Mouse (Mus musculus) ovary, adult 18-20 months (tissue): ENCODE measurements at regions not wholly inside any gene's neighbourhood (a gene's known extent, or its start where the extent isn't known, plus 50 kb on each side); places are given as distances from the start of the nearest gene placed in this dataset.

Experiments used
- DNase-seq: peaks from one replicate; pipeline ENCODE4 v3.0.0; 2022; ENCODE audit warnings: low spot score, mixed read lengths

GRCm38 (mm10) chr3:37874346-37874745 lies 150.1 kb upstream of the Gm5148 start:
- no peak for DNase-seq

GRCm38 (mm10) chr3:37872329-37872728 lies 148.0 kb upstream of the Gm5148 start:
- no peak for DNase-seq

GRCm38 (mm10) chr3:37871076-37871475 lies 146.8 kb upstream of the Gm5148 start:
- DNase-seq, result no peak

- no peak for DNase-seq
These were observed 144.2 kb upstream of the Gm5148 start for GRCm38 (mm10) chr3:37868454-37868853.

- DNase-seq, result no peak
These were observed 138.5 kb upstream of the Gm5148 start for GRCm38 (mm10) chr3:37862756-37863155.

GRCm38 (mm10) chr3:37860715-37861461 lies 136.6 kb upstream of the Gm5148 start:
- no peak for DNase-seq

GRCm38 (mm10) chr3:37860034-37860714 lies 135.9 kb upstream of the Gm5148 start:
- peak; percentile 58 for DNase-seq

- no peak for DNase-seq
These were observed 134.5 kb upstream of the Gm5148 start for GRCm38 (mm10) chr3:37858624-37859302.

- DNase-seq, result no peak
These were observed 122.1 kb upstream of the Gm5148 start for GRCm38 (mm10) chr3:37846191-37847003.

GRCm38 (mm10) chr3:37845313-37846023 lies 121.2 kb upstream of the Gm5148 start:
- DNase-seq, result no peak

GRCm38 (mm10) chr3:37844731-37845312 lies 120.5 kb upstream of the Gm5148 start:
- no peak for DNase-seq

- DNase-seq, result no peak
These were observed 118.0 kb upstream of the Gm5148 start for GRCm38 (mm10) chr3:37842289-37842688.

GRCm38 (mm10) chr3:37838896-37839295 lies 114.6 kb upstream of the Gm5148 start:
- DNase-seq, result peak; percentile 25

GRCm38 (mm10) chr3:37836749-37837148 lies 112.5 kb upstream of the Gm5148 start:
- no peak for DNase-seq

- DNase-seq, result no peak
These were observed 111.4 kb upstream of the Gm5148 start for GRCm38 (mm10) chr3:37835687-37836086.

GRCm38 (mm10) chr3:37835135-37835534 lies 110.8 kb upstream of the Gm5148 start:
- no peak for DNase-seq

- no peak for DNase-seq
These were observed 110.3 kb upstream of the Gm5148 start for GRCm38 (mm10) chr3:37834626-37835025.

GRCm38 (mm10) chr3:37833387-37833786 lies 109.1 kb upstream of the Gm5148 start:
- DNase-seq, result no peak

GRCm38 (mm10) chr3:37827546-37827945 lies 103.3 kb upstream of the Gm5148 start:
- no peak for DNase-seq

GRCm38 (mm10) chr3:37825602-37826001 lies 101.3 kb upstream of the Gm5148 start:
- DNase-seq, result no peak

- DNase-seq, result no peak
These were observed 100.4 kb upstream of the Gm5148 start for GRCm38 (mm10) chr3:37824681-37825080.
